Mouse (Mus musculus) embryonic facial prominence, embryonic 10.5 days (tissue): ENCODE data around the gene Abca6. TPM values are rescaled to one million over a fixed set of nuclear protein-coding genes. Genes with fewer than 3 reads are reported as not detected.
A peak's percentile ranks its signal among the peaks of the same experiment; 100 is the strongest.

Source experiments
- DNase-seq: peaks from one replicate; pipeline ENCODE4 v3.0.0-alpha.2; 2017; ENCODE audit warnings: low spot score
- H3K27ac ChIP-seq: fragments of 300-500 bp; sonication (generic); replicated peaks from 2 replicates; pipeline ENCODE4 v1.5.1; 2016; ENCODE audit warnings: mild to moderate bottlenecking
- H3K27me3 ChIP-seq: fragments of 300-500 bp; sonication (generic); replicated peaks from 2 replicates; pipeline ENCODE4 v1.6.1; 2016; ENCODE audit warnings: low read depth, mild to moderate bottlenecking; ENCODE audit not compliant: poor library complexity, severe bottlenecking
- H3K36me3 ChIP-seq: fragments of 300-500 bp; sonication (generic); replicated peaks from 2 replicates; pipeline ENCODE4 v1.6.1; 2016; ENCODE audit warnings: mild to moderate bottlenecking, moderate library complexity
- H3K4me1 ChIP-seq: fragments of 300-500 bp; sonication (generic); 2 replicates; pipeline ENCODE4 v1.6.1; 2016
- H3K4me3 ChIP-seq: fragments of 300-500 bp; sonication (generic); 2 replicates; pipeline ENCODE4 v1.5.1; 2016; ENCODE audit warnings: mild to moderate bottlenecking, moderate library complexity
- H3K9me3 ChIP-seq: fragments of 300-500 bp; sonication (generic); 2 replicates; pipeline ENCODE4 v1.6.1; 2016; ENCODE audit warnings: mild to moderate bottlenecking
- WGBS: fragments of 180-500 bp; shearing (Covaris S2); methylation state at CpG from one replicate; pipeline ENCODE4 v1.1.7; 2016; 5-methylcytosine and 5-hydroxymethylcytosine counted together
- polyA plus RNA-seq: library from polyadenylated mRNA; unstranded; fragments of >200 nt; fragmentation: Nextera tagmentation; extraction: Ambion mirVana; gene quantifications from 2 replicates; pipeline ENCODE4 v1.2.1, GENCODE M21; 2016

The Abca6 gene
- 0.41 and 0.50 TPM in 2 replicates for polyA plus RNA-seq

- peak; percentile 30 for DNase-seq
- Histone ChIP-seq H3K36me3 (no peaks in the 10 kb centered on the region), H3K9me3 (no peaks in the 10 kb centered on the region), H3K4me3 (peak within 1 kb of the TSS; percentile 42), H3K4me1 (peaks cover 4% of the 10 kb centered on the region; the same call in 1 of the 2 replicates), H3K27me3 (no peaks in the 10 kb centered on the region), H3K27ac (no peak within 1 kb of the TSS)
- WGBS, result 10% methylated on average over 8 of the region's 8 CpGs
Observed at GRCm38 (mm10) chr11:110251534-110251933, at the start of gene Abca6. TSS of gene Abca6 (minus strand) at chr11:110251776.

GRCm38 (mm10) chr11:110297917-110298533 lies 46.4 kb upstream of the Abca6 start:
- no peaks in the 10 kb centered on the region for H3K36me3 ChIP-seq
- H3K27me3 ChIP-seq, result no peaks in the 10 kb centered on the region
- no peak for DNase-seq
- 88% methylated on average over 13 of the region's 13 CpGs for WGBS
- no peaks in the 10 kb centered on the region for H3K9me3 ChIP-seq
- no peak overlapping the region for H3K27ac ChIP-seq
- peaks cover 4% of the 10 kb centered on the region; the same call in 1 of the 2 replicates for H3K4me1 ChIP-seq
- H3K4me3 ChIP-seq, result no peak overlapping the region

GRCm38 (mm10) chr11:110290586-110290985 lies 39.0 kb upstream of the Abca6 start:
- H3K36me3 ChIP-seq, result no peaks in the 10 kb centered on the region
- no peak overlapping the region for H3K27ac ChIP-seq
- H3K4me1 ChIP-seq, result peaks cover 8% of the 10 kb centered on the region
- no peaks in the 10 kb centered on the region for H3K27me3 ChIP-seq
- WGBS, result 81% methylated on average over 2 of the region's 2 CpGs
- H3K9me3 ChIP-seq, result no peaks in the 10 kb centered on the region
- no peak overlapping the region for H3K4me3 ChIP-seq
- DNase-seq, result no peak

- H3K27ac ChIP-seq, result no peak overlapping the region
- H3K27me3 ChIP-seq, result no peaks in the 10 kb centered on the region
- H3K4me3 ChIP-seq, result no peak overlapping the region
- H3K36me3 ChIP-seq, result no peaks in the 10 kb centered on the region
- H3K9me3 ChIP-seq, result no peaks in the 10 kb centered on the region
- no peak for DNase-seq
- WGBS, result 85% methylated on average over 3 of the region's 3 CpGs
- peaks cover 8% of the 10 kb centered on the region for H3K4me1 ChIP-seq
Observed at GRCm38 (mm10) chr11:110288423-110288822, 36.8 kb upstream of the Abca6 start.

- DNase-seq, result no peak
- Histone ChIP-seq H3K27me3 (no peaks in the 10 kb centered on the region), H3K4me3 (no peak overlapping the region), H3K36me3 (no peaks in the 10 kb centered on the region), H3K9me3 (no peaks in the 10 kb centered on the region), H3K27ac (no peak overlapping the region), H3K4me1 (peaks cover 8% of the 10 kb centered on the region)
- 80% methylated on average over 9 of the region's 9 CpGs for WGBS
Observed at GRCm38 (mm10) chr11:110287694-110288093, 36.1 kb upstream of the Abca6 start.

GRCm38 (mm10) chr11:110286331-110286730 lies 34.8 kb upstream of the Abca6 start:
- Histone ChIP-seq H3K4me3 (no peak overlapping the region), H3K9me3 (no peaks in the 10 kb centered on the region), H3K4me1 (peaks cover 8% of the 10 kb centered on the region), H3K27ac (no peak overlapping the region), H3K27me3 (no peaks in the 10 kb centered on the region), H3K36me3 (no peaks in the 10 kb centered on the region)
- WGBS, result 83% methylated on average over 3 of the region's 3 CpGs
- DNase-seq, result no peak

- 77% methylated on average over 10 of the region's 10 CpGs for WGBS
- H3K27me3 ChIP-seq, result no peaks in the 10 kb centered on the region
- no peak overlapping the region for H3K27ac ChIP-seq
- H3K36me3 ChIP-seq, result no peaks in the 10 kb centered on the region
- DNase-seq, result no peak
- no peaks in the 10 kb centered on the region for H3K9me3 ChIP-seq
- no peak overlapping the region for H3K4me3 ChIP-seq
- H3K4me1 ChIP-seq, result peaks cover 8% of the 10 kb centered on the region
Observed at GRCm38 (mm10) chr11:110284849-110285248, 33.3 kb upstream of the Abca6 start.

GRCm38 (mm10) chr11:110284185-110284787 lies 32.7 kb upstream of the Abca6 start:
- Histone ChIP-seq H3K27me3 (no peaks in the 10 kb centered on the region), H3K4me1 (peaks cover 8% of the 10 kb centered on the region), H3K27ac (no peak overlapping the region), H3K9me3 (no peaks in the 10 kb centered on the region), H3K4me3 (no peak overlapping the region), H3K36me3 (no peaks in the 10 kb centered on the region)
- WGBS, result 90% methylated on average over 9 of the region's 9 CpGs
- no peak for DNase-seq

GRCm38 (mm10) chr11:110274794-110275193 lies 23.2 kb upstream of the Abca6 start:
- Histone ChIP-seq H3K9me3 (no peaks in the 10 kb centered on the region), H3K27ac (peak overlapping the region; percentile 51; the same call in 1 of the 2 replicates), H3K27me3 (no peaks in the 10 kb centered on the region), H3K4me1 (no peaks in the 10 kb centered on the region), H3K36me3 (no peaks in the 10 kb centered on the region), H3K4me3 (no peak overlapping the region)
- no peak for DNase-seq
- 72% methylated on average over 3 of the region's 3 CpGs for WGBS

- no peak overlapping the region for H3K4me3 ChIP-seq
- DNase-seq, result peak; percentile 64
- WGBS, result 7% methylated on average over 5 of the region's 5 CpGs
- H3K4me1 ChIP-seq, result no peaks in the 10 kb centered on the region
- no peak overlapping the region for H3K27ac ChIP-seq
- H3K27me3 ChIP-seq, result no peaks in the 10 kb centered on the region
- H3K9me3 ChIP-seq, result no peaks in the 10 kb centered on the region
- no peaks in the 10 kb centered on the region for H3K36me3 ChIP-seq
Observed at GRCm38 (mm10) chr11:110271745-110272144, 20.2 kb upstream of the Abca6 start.

GRCm38 (mm10) chr11:110268244-110268844 lies 16.8 kb upstream of the Abca6 start:
- Histone ChIP-seq H3K4me3 (no peak overlapping the region), H3K27me3 (no peaks in the 10 kb centered on the region), H3K9me3 (no peaks in the 10 kb centered on the region), H3K4me1 (no peaks in the 10 kb centered on the region), H3K27ac (peak overlapping the region; percentile 69), H3K36me3 (no peaks in the 10 kb centered on the region)
- whole genome bisulfite sequencing, result 48% methylated on average over 8 of the region's 8 CpGs
- DNase-seq, result peak; percentile 91

GRCm38 (mm10) chr11:110267232-110267631 lies 15.7 kb upstream of the Abca6 start:
- Histone ChIP-seq H3K27me3 (no peaks in the 10 kb centered on the region), H3K27ac (no peak overlapping the region), H3K36me3 (no peaks in the 10 kb centered on the region), H3K4me1 (no peaks in the 10 kb centered on the region), H3K9me3 (no peaks in the 10 kb centered on the region), H3K4me3 (no peak overlapping the region)
- WGBS, result 96% methylated on average over 6 of the region's 6 CpGs
- no peak for DNase-seq

GRCm38 (mm10) chr11:110266757-110267156 lies 15.2 kb upstream of the Abca6 start:
- H3K27ac ChIP-seq, result no peak overlapping the region
- H3K4me3 ChIP-seq, result no peak overlapping the region
- H3K9me3 ChIP-seq, result no peaks in the 10 kb centered on the region
- H3K27me3 ChIP-seq, result no peaks in the 10 kb centered on the region
- no peaks in the 10 kb centered on the region for H3K4me1 ChIP-seq
- no peak for DNase-seq
- WGBS, result 92% methylated on average over 11 of the region's 11 CpGs
- H3K36me3 ChIP-seq, result no peaks in the 10 kb centered on the region
